Mouse (Mus musculus): ENCODE results near the gene Erc2.

The Erc2 gene

GRCm38 (mm10) chr14:27667016-27667852 lies 45.0 kb downstream of the Erc2 start:
- no peak for DNase-seq

DNA sequence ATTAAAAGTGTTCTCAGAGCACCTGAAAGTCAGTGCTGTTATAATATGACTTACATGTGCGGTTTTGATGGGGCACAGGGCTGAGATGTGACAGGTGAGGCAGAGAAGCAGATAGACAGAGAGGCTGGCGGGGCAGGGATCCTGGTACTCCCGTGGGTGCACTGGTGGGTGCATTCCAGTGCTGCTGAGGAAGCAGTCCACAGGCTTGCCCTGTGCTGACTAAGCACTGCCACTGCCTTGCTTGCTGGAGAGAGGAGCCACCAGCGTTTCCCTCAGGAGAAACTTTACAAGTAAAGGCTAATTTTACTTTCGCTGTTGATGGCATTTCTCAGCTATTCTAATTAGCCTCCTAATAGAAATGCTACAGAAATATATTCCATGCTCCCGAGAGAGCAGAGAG lies 45.9 kb downstream of the Erc2 start:
- no peak for DNase-seq

DNA sequence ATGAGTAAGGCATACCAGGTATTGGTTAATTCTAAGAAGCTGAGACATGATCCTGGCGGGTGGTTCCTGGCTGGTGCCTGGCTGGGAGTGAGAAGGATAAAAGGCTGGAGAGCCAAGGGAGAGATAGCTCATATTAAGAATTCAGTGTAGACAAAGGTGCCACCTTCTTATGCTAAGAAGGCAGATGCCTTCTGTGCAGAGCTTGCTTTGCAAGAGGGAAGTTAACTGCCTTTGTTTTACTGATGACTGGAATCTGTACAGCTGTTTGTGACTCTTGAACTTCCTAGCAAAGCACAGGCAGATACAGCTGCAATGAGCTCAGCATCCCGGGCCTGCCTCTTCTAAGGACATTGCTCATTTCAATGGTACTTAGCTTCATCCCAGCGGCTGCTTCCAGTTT lies 47.7 kb downstream of the Erc2 start:
- no peak for DNase-seq

DNA sequence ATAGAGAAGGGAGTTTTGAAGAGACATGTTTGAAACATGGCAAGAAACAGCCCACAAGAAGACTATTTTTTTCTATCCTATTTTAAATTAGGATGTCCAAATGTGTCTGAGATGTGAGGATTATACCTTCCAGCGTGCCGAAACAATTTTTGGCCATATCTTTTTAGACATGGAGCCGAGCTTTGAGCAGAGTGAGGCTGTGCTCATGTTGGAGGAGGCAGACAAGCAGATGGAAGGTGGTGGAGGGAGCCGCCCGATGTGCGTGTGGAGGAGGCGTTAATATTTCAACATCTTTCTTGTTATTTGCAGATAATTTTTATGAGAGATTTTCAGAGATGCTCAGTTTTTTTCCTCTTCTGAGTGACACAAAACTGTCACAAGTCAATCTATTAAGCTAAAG lies 50.5 kb downstream of the Erc2 start:
- peak; percentile 68 for DNase-seq

DNA sequence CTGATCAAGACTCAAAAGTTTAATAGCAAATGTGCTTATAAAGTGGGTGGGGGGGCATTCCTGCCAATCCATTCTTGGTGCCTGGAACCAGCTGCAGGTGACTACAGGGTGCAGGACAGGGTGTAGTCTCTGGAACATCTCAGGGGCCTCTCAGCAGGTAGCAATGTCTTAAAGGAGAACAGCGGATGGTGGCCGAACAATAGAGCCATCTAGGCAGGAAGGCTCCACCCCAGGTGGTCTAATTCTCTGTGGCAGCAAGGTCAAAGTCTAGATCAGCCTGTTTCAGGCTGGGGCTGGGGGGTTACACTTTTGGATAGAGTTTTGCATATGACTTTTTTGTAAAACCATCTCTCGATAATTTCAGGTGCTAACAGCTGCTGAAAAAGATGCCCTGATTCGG lies 51.9 kb downstream of the Erc2 start:
- no peak for DNase-seq

GRCm38 (mm10) chr14:27674561-27674960 lies 52.3 kb downstream of the Erc2 start:
- DNase-seq, result no peak

DNA sequence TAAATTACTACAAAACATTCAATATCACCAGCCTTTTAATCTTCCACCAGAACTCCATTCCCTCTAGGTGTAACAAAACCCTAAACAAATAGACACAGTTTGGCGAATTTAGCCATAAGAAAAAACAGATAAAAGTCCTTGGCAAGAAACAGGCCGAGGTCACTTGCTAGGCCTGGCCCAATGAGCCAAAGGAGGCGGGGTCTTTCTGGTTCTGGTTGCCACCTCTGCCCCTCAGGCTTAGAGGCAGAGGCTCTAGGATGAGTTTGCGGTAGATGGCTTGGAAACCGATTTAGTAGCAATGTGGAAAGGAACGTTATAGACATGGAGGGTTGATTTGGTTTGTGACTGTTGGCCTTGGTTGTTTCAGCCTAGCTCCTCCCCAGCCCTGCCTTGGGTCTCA lies 52.8 kb downstream of the Erc2 start:
- no peak for DNase-seq

GRCm38 (mm10) chr14:27682368-27683052 lies 60.3 kb downstream of the Erc2 start:
- DNase-seq, result no peak

- DNase-seq, result peak; percentile 27
These were observed 73.6 kb downstream of the Erc2 start for GRCm38 (mm10) chr14:27695781-27696180.

GRCm38 (mm10) chr14:27717364-27717763 lies 95.1 kb downstream of the Erc2 start:
- DNase-seq, result no peak

- no peak for DNase-seq
These were observed 97.4 kb downstream of the Erc2 start for GRCm38 (mm10) chr14:27719601-27720000.

DNA sequence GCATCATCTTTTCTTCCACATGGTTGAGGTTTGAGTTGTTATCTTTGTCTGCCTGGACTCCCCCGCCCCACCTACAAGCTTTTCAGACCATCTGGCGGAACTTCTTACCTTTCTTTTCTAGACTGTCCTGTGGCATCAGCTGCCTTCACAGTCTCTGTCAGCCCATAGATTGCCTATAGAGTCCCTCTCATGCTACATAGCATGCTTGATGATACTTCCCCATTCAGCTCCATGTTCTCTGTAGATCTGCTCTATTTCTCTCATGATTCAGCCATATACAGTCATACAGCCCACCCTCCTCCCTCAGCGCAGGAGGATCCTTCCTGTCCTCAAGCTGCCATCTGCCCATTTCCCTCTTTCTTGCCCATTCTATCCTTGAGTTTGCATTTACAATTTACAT lies 98.7 kb downstream of the Erc2 start:
- DNase-seq, result no peak

GRCm38 (mm10) chr14:27721759-27722158 lies 99.5 kb downstream of the Erc2 start:
- no peak for DNase-seq

DNA sequence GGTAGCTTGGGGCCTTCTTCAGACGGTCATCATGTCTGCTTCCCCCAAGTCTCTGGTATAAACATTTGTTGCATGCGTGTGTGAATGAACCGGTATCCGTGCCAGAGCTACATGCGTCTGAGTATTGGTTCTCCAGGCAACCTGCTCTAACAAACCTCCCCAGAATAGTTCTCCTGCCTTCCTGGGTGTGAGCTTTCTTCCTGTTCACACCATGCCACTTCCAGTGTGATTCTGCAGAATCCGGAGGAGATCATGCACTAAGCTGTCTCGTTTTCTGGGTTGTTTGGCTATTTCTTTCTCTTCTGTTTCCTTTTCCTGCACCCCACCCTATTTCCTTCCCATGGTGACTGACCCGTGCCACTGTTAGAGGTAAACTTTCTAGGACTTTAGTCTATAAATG lies 105.3 kb downstream of the Erc2 start:
- no peak for DNase-seq

DNA sequence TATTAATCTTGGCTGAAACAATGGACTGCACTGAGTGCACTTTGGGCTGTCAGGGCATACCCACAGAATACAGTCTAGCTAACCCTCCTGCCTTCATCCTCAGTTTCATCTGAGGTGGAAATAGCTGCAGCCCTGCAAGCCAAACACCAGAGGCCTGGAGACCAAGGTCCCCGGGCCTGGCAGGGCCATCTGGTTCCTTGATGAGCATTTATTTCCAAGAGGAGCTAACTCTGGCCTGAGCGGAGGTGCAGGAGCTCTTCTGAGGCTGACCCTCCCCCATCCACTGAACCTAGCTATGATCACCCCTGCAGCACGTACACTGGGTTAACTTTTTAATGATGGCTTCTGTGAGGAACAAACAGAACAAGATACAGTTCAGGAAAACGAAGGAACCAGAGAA lies 108.9 kb downstream of the Erc2 start:
- DNase-seq, result no peak

- DNase-seq, result no peak
These were observed 117.2 kb downstream of the Erc2 start for GRCm38 (mm10) chr14:27739436-27739835.

DNA sequence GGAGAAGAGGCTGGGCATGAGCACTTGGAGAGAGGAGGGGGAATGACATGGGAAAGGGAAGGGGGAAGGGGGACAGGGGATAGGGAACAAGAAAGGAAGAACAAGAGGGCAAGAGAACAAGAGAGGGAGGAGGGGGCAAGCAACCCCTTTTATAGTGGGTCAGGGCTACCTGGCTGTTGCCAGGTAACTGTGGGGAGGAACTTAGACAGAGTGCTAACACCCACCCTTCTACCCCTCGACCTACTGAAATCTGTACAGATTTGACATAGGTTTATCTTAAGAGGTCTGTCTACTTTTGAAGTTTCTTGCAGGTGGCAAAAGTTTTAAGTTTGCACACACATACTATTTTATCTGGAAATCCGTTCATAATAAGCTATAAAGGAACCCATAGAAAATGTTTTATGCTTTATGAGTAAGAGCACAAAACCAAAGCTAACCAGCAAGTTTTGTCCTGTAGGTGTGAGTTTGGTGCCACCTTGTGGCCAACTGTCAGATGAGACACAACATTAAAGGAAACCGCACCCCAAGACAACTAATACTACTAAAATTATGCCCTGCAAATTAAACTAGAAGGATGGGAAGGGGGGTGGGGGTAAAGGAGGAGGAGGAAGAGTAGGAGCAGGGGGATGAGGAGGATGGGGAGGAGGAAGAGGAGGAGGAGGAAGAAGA lies 119.2 kb downstream of the Erc2 start:
- peak; percentile 62 for DNase-seq

DNA sequence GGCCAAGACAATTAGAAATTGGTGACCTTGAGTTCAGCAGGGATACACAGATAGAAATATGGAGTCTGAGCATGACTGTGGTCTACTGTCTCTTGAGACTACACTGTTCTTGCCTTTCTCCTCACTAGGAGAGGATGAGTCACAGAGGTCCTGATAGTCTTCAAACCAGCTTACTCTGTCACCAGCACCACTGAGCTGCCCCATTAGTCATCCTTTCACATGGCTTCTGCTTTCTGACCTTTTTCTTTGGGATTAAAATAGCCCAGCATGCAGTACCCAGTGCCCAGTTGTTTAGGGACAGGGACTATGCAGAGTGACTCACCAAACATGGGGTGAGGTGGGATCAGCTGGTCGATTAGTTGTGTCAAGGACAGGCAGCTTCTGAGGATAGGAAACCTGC lies 132.1 kb downstream of the Erc2 start:
- no peak for DNase-seq

- no peak for DNase-seq
These were observed 134.7 kb downstream of the Erc2 start for GRCm38 (mm10) chr14:27756901-27757300.

GRCm38 (mm10) chr14:27758230-27758629 lies 136.0 kb downstream of the Erc2 start:
- DNase-seq, result no peak

GRCm38 (mm10) chr14:27759069-27759628 lies 136.9 kb downstream of the Erc2 start:
- DNase-seq, result no peak

DNA sequence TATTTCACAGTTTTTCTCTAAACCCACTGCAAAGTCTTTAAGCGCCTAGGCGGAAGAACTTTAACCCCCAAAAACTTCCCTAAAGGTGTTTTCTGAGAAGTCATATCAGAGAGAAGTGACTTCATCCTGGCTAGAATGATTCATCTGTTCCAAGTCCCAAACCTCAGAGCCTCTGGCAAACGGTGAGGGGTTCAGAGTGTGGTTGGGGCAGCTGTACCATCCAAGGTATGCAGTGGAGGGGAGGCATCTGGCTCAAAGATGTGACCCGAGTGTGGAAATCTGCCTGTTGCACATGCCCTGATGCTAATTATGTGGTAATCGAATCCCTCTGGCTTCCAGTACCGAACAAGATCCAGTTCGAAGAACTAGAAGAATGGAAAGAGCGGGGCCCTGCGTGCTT lies 137.8 kb downstream of the Erc2 start:
- no peak for DNase-seq

DNA sequence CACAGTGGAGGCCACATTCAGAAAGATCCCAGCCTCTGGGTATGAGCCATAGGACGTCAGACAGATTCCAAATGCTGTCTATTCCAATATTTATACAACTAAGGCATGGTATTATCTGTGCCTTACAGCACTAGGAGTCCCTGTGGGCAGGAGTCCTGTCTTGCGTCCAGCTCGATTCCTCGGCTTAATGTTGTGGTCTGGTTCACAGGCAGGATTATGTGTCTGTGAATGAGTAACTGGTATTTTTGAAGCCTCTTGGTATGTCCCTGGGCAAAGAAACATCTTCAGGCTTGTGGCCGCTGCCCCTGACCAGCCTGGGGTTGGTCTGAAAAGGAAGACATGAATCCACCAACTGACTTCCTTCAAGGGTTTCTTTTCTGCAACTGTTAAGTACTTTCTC lies 153.1 kb downstream of the Erc2 start:
- DNase-seq, result no peak

DNA sequence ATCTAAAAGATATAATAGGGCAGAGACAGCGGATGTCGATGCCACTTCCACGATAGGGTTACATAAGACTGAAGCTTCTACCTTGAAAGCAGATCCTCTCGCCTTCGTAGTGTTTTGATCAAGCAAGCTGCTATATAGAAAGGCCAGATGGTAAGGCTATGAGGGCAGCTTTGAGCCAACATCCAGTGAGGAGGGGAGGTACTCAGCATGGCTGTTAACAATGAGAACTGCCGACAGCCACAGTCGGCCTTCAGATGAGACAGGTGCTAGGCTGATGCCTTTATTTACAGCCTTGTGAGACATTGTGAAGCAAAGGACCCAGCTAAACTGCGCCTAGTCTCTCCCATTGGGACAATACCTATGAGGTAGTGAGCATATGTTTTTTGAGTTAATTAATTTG lies 156.3 kb downstream of the Erc2 start:
- no peak for DNase-seq
